Mouse (Mus musculus): ENCODE data around the gene Eno4.
"Not testable (repeated sequence)": the region's sequence is repeated elsewhere in the genome, so short reads cannot be mapped to it uniquely, and the experiment has no call there.

Gene Eno4

DNA sequence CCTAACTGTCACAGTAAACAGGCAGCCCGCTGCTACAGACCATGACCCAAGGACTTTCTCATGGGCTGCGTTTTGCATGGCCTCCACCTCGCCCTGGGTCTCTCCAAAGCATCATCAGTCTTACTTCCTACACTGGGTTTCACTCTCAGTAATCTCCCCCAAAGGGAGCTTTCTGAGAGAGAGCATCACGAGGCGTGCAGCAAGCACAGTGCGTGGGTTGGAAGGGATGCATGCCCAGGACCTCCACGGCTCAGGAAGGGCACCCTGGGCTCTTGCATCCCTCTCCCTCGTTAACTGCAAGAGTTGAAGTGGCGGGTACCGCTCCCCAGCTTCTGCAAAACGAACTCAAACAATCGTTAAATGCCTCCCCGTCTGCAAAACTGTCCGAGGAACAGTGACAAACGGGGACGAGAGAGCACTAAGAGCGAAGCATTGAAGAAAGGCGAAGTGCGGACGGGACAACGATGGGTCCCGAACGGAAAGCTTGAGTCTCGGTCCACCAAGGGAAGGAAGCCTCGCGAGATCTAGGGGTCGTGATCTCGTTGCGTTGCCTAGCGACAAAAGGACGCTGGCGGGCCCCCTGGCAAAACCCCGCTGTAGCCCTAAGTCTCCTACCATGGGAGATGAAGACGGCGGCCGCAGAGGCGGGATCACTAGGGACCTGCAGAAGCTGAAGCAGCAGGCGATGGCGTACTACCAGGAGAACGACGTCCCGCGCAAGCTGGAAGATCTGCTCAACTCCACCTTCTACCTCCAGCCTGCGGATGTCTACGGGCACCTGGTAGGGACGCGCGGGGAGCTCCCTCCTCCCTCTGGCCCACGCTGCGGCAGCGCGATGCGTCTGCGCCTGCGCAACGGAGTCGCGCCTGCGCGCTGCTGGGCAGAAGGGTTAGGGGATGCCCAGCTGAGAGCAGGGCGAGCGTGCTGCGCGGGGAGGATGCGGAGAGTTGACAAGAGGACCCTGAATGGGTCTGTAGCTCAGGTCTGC lies at the start of gene Eno4, which contains the start of gene Hspa12a:
Gene Eno4 (plus strand): TSS at position 585 of the 988 bp plus-strand sequence.
Gene Hspa12a (minus strand): TSS at position 814 of the 988 bp plus-strand sequence.
- peak; percentile 97 for DNase-seq

DNA sequence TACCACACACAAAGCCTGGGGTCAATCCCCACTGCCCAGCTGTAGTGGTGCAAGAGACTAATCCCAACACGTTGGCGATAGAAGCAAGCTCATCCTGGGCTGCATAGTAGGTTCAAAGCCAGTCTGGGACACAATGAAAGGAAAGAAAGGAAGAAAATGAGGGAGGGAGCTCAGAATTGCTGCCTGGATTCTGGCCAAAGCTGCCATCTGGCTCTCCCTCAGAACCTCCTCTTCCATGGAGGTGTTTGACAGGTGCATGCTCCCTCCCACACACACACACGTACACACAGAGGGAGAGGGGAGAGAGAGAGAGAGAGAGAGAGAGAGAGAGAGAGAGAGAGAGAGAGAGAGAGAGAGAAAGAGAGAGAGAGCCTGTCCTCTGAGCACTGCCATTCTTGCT lies 47.0 kb upstream of the Eno4 start:
- no peak for DNase-seq

DNA sequence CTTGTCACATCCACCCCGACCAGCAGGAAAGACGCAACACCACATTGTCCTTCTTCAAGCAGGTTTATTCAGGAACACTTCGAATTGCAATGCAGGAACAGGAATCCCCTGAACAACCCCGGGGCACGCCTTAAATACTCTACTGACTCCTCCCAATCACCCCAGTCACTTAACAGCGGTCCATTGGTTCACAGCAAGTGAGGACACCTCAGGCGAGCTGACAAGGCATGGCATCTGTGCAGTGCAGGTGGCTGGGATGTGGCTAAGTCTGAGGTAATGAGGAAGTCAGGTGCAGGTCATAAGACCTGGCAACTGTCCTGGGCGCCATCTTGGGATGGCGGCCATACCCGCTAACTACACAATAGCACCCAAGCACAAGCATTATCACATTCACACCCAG lies 42.8 kb upstream of the Eno4 start:
- not testable (repeated sequence) for DNase-seq

DNA sequence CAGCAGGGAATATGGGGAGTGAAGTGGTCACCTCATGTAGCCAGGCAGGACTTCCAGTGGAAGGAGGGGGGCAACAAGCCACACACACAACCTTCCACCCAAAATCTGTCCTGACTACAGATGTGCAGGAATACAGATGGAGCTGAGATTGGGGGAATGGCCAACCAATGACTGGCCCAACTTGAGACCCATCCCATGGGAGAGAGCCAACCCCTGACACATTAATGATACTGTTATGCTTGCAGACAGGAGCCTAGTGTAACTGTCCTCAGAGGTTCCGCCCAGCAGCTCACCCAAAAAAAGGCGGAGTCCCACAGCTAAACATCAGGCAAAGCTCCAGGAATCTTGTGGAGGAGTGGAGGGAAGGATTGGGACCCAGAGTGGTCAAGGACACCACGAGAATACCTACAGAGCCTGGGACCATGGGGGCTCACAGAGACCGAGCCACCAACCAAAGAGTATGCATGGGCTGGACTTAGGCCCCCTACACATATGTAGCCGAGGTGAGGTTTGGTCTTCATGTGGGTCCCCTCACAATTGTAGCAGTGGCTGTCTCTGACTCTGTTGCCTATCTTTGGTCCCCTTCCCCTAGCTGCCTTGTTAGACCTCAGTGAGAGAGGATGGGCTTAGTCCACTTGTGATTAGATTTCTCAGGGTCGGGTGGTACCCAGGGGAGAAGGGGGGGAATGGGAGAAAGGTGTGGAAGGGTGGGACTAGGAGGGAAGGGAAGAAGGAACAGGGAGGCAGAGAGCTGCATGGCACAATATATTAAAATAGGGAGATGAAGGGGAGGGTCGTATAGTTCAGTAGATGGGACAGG lies 39.9 kb upstream of the Eno4 start:
- DNase-seq: no peak

DNA sequence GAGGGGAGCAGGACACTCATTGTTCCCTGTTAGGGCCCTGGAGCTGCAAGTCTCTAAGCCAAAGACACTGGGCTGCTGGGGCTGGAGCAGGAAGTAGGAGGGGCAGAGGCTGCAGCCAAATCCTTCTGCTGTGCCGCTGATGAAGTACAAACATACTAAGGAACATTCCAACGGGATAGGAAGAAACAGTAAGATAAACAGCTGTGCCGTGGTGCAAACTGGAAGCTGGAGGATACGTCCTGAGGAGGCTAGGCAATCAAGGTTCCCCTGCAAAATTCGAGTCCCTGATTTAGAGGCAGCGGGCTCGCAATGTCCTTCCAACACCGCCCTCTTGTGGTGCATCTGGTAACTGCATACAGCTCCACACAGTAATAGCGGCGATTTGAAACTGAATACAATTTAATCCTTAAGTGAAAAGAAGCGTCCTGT lies 39.3 kb upstream of the Eno4 start:
- peak; percentile 88 for DNase-seq

DNA sequence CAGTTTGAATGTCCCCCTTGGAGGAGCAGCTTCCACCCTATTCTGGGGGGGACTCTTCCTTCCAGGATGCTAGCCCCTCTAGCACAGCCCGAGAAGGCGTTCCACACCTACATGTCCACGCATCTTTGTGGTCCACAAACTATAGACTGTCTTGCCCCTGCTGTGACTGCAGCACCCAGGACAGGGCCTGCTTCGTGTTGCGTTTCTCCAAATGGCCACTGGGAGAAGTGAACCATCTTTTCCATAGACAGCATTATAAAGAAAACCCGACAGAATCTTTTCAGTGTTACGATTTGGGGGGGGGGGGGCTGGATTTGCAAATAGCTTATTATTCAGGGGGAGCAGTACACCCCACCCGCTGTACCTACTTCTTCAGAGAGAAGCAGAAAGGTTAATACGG lies 36.5 kb upstream of the Eno4 start:
- DNase-seq: no peak

DNA sequence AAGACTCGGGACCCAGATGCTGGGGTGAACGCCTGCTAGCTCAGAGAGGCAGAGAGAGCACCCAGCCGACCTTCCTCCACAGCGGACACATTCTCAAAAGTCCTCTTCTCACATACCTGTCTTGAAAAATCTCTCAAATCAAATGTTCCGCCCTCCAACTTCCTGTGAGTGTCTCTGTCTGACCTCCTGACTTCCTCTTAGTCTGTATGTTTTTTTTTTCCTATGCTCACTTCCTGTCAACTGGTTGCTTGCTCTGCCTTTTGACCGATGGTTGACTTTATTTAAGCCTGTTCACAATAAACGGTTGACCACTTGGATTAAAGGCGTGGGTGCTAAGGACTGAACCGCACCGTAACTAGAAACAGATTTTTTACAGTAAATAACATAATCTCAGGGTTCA lies 35.2 kb upstream of the Eno4 start:
- DNase-seq: no peak

DNA sequence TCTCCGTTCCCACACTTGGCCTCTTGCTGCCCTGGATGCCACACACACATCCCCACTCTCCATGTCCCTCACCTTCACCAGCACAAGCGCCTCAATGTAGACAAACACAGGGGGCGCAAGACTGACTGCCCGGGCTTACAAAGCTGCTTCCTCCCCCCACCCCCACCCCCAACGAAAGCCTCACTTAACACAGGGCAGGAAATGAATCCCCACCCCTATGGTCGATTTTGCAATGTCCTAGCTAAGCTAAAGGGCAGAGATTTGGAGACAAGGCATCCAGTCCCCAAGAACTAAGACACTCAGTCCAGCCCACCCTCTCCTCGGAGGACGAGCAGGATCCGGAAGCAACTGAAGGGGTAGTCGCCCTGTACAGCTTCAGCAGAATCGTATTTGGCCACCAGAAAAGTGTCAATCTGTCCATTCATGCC lies 32.3 kb upstream of the Eno4 start:
- no peak for DNase-seq

DNA sequence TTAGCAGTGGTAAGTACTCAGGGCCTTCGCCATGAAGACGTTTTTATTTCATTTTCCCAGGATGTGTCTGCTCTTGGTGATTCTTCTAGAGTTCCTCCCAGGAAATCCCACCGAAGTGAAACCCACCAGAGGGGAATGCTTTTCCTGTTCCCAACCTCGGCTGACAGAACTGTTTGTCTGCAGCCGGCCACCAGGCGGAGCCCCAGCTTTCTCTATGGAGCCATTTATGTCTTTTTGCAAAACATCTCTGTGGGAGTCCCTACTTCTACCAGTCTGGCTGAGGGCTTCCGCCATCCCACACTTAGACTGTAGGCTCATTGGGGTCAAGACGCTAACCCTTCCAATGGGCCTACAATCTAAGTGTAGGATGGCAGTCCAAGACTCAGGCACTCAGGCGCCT lies 31.8 kb upstream of the Eno4 start:
- peak; percentile 66 for DNase-seq

DNA sequence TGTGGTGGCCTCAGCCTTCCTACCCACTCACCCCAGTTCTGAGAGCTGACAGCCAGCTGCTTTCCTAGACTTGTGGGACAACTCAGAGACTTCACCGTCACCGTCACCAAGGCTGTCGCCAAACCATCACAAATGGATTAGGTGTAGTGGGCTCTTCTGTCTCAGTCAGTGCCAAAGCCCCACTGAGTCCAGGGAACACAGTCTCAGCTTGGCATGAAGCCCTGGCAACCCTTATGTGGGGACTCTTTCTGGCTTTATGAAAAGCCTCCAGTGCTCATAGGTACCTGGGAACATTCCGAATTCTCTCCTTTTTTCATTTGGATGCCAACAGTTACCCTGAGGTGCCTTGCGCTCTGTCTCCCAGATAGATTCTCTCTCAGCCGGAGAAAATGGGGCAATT lies 29.9 kb upstream of the Eno4 start:
- DNase-seq: no peak

DNA sequence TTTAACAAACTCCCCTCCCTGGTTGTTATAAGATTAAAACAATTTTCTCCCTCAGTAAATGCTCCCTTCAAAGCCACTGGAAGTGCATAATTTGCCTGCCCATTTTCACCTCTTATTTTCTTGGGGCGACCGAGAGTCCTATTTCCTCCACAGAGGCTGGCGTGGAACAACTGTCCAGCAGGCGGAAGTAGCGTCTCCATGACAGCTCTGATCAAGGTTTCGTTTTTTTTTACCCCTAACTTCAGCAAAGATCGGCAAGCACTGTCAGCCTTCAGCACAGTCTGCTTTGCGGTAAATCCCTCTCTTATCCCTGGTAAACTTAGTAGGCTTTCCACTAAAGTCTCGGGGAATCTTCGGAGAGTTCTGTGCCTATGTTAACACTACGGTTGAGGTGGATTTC lies 24.6 kb upstream of the Eno4 start:
- no peak for DNase-seq

DNA sequence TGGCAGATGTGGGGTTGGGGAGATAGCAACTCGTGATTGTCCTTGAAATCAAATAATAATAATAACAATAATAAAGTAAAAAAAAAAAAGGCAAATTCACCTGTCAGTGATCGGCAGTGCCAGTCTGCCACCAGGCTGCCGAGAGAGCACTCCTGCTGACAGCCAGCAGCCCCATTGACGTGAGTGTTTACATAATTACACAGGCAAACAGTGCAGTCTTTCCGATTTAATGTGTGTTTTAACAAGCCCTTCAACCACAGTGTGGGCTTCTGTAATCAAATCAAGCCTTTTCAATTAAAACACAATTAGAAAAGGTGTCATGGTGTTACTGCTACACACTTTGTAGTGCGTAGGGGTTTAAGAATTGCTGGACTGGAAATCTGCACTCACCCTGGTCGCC lies 24.1 kb upstream of the Eno4 start:
- no peak for DNase-seq

DNA sequence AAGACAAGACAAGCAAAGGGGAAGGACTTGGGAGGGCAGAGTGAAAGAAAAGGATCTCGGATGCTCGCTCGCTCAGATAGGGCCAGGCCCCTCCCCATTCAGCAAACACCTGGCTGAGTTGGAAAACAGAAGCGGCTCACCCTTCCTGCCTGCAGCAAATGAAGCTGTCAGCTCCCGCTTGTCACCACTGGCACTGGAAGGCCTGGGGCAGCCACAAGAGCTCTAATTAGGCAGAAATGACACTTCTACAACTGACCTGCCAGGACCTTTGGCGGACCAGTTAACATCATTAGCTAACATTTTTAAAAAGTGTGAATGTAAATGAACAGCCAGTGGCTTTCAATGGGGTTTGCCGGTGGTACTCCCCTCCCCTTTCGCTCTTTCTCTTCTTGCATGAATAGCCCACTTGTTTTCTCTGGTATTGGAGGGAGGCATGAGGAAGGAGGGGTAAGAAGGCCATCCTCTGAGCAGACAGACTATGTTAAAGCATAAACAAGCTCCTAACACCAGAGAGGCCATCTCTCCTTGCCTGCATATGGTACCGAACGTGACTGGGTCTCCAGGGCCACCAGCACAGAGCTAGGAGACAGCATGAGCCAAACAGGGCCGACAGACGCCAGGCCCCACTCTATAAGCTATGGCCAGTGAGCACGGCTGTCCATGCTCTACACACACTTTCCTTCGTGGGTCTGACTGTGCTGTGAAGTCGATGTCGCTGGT lies 12.0 kb upstream of the Eno4 start:
- DNase-seq: no peak

DNA sequence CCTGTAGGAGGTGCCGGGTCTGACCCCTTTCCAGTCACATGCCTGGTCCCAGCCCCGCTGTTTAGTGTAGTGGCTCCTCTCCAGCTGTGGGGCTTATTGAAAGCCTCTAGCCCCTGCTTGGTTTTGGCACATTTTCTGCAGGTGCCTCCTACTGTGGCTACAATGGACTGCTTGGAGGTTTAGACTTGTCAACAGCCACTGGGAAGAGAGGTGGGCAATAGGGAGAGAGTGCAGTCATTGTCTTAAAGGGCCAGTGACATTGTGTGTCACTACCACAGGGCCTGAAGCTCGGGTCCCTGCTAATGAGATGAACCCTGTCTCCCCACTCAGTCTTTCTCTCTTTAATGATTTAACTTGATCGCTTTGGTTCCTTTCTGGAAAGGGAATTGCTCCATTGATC lies 10.2 kb upstream of the Eno4 start:
- DNase-seq: no peak

DNA sequence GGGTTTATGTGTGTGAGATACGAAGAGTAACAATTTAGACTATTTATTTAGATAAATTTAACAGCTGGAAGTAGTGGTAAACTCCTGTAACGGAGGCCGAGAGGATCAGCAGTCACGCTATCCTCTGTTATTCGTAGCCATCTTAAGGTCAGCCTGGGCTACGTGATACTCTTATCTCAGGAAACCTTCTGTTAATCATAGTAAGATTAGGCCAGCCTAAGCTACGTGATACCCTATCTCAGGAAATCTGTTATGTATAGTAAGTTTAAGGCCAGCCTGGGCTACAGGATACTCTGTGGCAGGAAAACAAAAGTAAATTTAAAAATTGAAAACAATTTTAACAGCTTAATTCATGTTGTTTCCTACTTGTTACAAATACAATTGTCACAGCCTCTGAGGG lies 2.7 kb downstream of the Eno4 start:
- DNase-seq: no peak

DNA sequence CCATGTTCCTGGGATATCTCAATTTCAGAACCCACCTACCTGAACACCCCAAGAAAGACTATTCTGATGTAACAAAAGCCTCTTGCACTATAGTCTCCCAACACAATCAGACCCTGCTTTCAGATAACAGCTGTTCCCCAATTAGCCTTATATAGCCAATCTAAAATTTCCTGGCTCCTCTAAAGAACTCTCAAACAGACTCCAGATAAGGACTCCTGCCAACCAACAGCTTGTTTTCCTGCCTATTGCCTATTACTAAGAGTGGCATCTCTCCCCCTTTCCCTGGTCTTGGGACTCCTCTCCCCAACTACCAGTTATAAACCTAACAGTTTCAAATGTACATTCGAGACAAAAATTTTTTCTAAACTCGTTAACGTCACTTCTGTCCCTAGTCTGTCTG lies 8.3 kb downstream of the Eno4 start:
- DNase-seq: no peak

DNA sequence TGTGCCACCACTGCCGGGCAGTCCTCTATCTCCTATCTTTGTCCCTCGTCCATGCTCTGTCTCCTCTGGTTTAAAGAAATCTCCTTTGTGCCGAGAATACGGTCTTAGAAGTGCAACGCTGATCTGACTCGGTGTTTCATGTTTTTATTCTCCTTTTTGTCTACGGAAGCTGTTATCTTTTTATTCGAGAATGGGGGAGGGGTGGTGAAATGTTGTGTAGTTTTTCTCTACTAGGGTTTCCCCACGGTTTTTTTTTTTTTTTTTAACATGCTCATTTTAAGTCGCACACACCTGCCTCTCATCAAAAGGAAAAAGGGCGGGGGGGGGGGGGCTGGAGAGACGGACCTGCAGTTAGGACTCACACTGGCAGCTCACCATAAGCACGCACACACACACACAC lies 9.0 kb downstream of the Eno4 start:
- DNase-seq: no peak

DNA sequence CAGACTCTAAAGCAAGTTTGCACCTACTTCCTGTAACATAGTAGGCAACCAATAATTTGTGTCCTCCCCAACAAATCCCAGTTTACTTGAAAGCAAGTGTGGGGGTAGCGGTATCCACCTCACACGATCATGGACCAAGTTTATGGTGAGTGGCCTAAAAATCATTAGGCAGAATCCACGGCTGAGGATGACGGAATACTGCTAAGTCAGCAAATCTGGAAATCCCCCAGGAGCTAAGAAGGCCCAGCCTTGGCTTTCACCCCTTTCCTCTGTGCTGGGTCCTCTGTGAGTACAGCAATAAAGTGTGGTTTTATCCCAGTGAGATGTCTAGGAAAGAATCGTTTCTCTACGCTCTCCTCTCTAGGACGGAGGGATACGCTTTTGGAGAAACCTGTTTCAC lies 11.6 kb downstream of the Eno4 start:
- DNase-seq: no peak

DNA sequence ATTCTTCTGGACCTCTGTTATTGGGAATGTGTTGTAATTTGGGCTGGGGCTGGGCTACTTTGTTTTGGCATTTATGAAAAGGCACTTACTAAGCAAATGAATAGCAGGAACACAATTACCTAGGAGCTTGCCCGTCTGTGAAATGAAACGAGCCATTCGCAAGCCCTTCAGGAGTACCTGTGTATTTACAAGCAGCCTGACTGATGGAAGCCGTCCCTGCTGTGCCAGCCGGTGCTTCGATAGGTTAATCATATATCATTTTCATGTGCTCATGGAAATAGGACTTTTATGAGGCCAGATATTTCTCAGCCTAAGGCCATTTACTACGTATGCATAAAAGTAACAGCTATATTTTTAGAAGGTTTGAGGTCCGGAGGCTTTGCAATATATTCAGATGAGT lies 19.8 kb downstream of the Eno4 start:
- no peak for DNase-seq

DNA sequence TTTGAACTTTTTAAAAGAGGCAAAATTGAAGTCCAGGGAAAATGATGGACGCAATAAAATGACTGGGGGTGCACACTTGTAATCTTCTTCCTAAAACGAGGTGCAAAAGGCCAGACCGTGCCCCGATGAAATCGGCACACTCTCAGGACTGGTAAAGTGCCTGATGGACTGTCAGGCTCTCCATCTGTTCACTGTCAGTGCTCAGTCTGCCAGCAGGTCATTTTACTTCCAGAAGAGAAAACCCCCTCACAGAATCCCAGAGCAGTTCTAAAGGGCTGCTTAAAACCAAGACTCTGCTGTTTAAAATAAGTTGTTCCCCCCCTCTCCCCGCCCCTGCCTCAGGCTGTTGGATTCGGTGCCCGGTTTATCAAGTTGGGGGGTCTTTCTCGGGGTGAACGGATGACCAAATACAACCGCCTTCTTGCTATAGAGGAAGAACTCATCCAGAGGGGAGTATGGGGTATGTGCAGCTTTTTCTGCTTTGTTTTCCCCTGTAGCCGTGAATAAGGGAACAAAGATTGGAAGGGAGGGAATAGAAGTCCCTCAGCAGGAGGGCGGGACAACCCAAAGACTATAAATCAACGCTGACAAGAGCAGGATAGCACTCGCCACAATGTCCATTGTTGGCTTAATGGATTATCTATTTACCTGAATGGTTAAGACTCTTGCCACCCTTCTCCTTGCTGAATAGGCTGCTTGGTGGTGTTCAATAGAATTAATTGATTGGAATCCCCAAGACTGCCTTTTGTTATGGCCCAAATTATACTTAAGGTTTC lies 25.7 kb downstream of the Eno4 start:
- DNase-seq: no peak

DNA sequence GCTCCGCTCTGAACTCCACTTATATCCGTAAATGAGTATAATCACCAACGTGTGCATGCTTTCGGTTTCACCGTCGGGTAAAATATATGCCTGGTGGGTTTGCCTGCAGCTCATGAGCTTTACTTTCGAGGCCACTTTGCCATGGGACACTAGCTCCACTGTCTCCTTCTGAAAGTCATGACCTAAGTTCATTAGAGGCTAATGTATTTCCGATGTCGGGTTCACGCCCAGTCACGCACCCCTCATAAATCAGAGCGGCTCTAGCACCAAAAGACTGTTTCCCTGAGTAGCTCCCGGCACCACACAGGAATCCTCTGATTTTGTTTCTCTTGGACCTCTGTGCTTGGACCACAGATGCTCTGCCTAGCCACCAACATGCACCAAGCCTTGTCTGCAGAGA lies 27.6 kb downstream of the Eno4 start:
- no peak for DNase-seq

DNA sequence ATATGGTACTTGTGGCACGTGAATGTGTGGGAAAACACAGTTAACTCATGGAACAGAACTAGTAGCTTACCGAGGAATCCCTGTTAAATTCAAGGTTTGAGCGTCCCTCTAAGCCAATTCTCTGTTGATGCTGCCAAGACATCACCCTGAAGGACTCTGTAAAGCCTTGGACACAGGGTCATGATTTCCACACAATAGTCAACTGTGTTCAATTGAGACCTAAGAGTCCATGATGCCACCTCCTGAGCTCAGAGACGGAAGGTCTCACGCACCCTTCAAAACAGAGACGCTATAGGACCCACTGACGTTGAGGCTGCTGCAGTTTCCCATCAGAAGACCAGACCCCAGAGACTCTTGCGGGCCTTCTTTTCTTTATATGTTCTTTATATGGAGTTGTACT lies 30.9 kb downstream of the Eno4 start:
- DNase-seq: no peak

Measured in kidney, adult 18-20 months (tissue).